Mouse (Mus musculus) liver, adult 2 months (tissue): ENCODE data around the gene Hamp2. TPM values are rescaled to one million over a fixed set of nuclear protein-coding genes. Genes with fewer than 3 reads are reported as not detected.

ENCODE experiments used
- DNase-seq: peaks from one replicate; pipeline ENCODE4 v3.0.0-alpha.2; 2011; ENCODE audit warnings: low read depth, low spot score; ENCODE audit errors: extremely low read depth
- H3K27ac ChIP-seq: fragments of 200-500 bp; replicated peaks from 2 replicates; pipeline ENCODE4 v1.5.1; 2012; ENCODE audit warnings: low read depth, mild to moderate bottlenecking, control low read depth, inconsistent platforms, low read length; ENCODE audit not compliant: insufficient read depth
- H3K27me3 ChIP-seq: fragments of 200-500 bp; 2 replicates; pipeline ENCODE4 v1.6.1; 2012; ENCODE audit warnings: mild to moderate bottlenecking, moderate library complexity, low read length, inconsistent platforms; ENCODE audit not compliant: control insufficient read depth, insufficient read depth
- H3K36me3 ChIP-seq: fragments of 200-500 bp; 2 replicates; pipeline ENCODE4 v1.6.1; 2012; ENCODE audit warnings: low read length, inconsistent platforms; ENCODE audit not compliant: control insufficient read depth, insufficient read depth
- H3K4me1 ChIP-seq: fragments of 200-500 bp; 2 replicates; pipeline ENCODE4 v1.6.1; 2011; ENCODE audit warnings: low read length; ENCODE audit not compliant: control insufficient read depth, insufficient read depth
- H3K4me3 ChIP-seq: fragments of 200-500 bp; 2 replicates; pipeline ENCODE4 v1.5.1; 2011; ENCODE audit warnings: low read depth, mild to moderate bottlenecking, control low read depth, low read length, moderate library complexity; ENCODE audit not compliant: insufficient read depth
- H3K79me2 ChIP-seq: fragments of 200-500 bp; 2 replicates; pipeline ENCODE4 v1.6.1; 2012; ENCODE audit warnings: inconsistent platforms, mild to moderate bottlenecking, low read length, moderate library complexity; ENCODE audit not compliant: control insufficient read depth, insufficient read depth
- H3K9ac ChIP-seq: fragments of 200-500 bp; 2 replicates; pipeline ENCODE4 v1.6.1; 2012; ENCODE audit warnings: low read depth, mild to moderate bottlenecking, control low read depth, inconsistent platforms, low read length
- CTCF ChIP-seq: fragments of 200-500 bp; IDR thresholded peaks from 2 replicates; pipeline ENCODE4 v1.5.1; 2011; ENCODE audit warnings: low read depth, low read length, control low read depth
- POLR2A ChIP-seq: fragments of 200-500 bp; IDR thresholded peaks from 2 replicates; pipeline ENCODE4 v1.6.1; 2011; ENCODE audit warnings: low read length, control low read depth; ENCODE audit not compliant: insufficient read depth; ENCODE audit errors: extremely low read depth
- WGBS: fragments of 180-500 bp; shearing (Covaris S2); methylation state at CpG from one replicate; pipeline ENCODE4 v1.1.7; 2018; 5-methylcytosine and 5-hydroxymethylcytosine counted together
- polyA plus RNA-seq: library from polyadenylated mRNA; depleted of rRNA; stranded (reverse); fragments of >200 nt; gene quantifications from 2 replicates; pipeline ENCODE4 v1.2.3, GENCODE M21; 2012
- total RNA-seq: library from RNA; depleted of rRNA; stranded (reverse); fragments of >200 nt; gene quantifications from 2 replicates; pipeline ENCODE4 v1.2.3, GENCODE M21; 2014

Hamp2 gene
- total and polyA plus RNA-seq, 2 experiments: 548 to 9,385 TPM

GRCm38 (mm10) chr7:30891746-30892145 is 32.7 kb downstream of the Hamp2 start:
- no peak overlapping the region for H3K9ac ChIP-seq
- H3K79me2 ChIP-seq: no peaks in the 10 kb centered on the region
- no peaks in the 10 kb centered on the region for H3K36me3 ChIP-seq
- TF ChIP-seq POLR2A (no peak), CTCF (no peak)
- DNase-seq: no peak
- no peak overlapping the region for H3K27ac ChIP-seq
- 90% methylated on average over 9 of the region's 9 CpGs for WGBS
- no peaks in the 10 kb centered on the region for H3K27me3 ChIP-seq
- H3K4me1 ChIP-seq: peaks cover 13% of the 10 kb centered on the region; the same call in 1 of the 2 replicates
- H3K4me3 ChIP-seq: no peak overlapping the region

- no peak overlapping the region for H3K4me3 ChIP-seq
- no peaks in the 10 kb centered on the region for H3K27me3 ChIP-seq
- TF ChIP-seq CTCF: no peak
- TF ChIP-seq POLR2A: no peak
- peaks cover 11% of the 10 kb centered on the region; the same call in 1 of the 2 replicates for H3K4me1 ChIP-seq
- peak; percentile 16 for DNase-seq
- 12% methylated on average over 2 of the region's 2 CpGs for WGBS
- H3K9ac ChIP-seq: no peak overlapping the region
- H3K36me3 ChIP-seq: no peaks in the 10 kb centered on the region
- no peaks in the 10 kb centered on the region for H3K79me2 ChIP-seq
- no peak overlapping the region for H3K27ac ChIP-seq
Measured at GRCm38 (mm10) chr7:30890681-30891080, 33.8 kb downstream of the Hamp2 start.

- Histone ChIP-seq H3K9ac (no peak overlapping the region), H3K4me3 (no peak overlapping the region), H3K79me2 (no peaks in the 10 kb centered on the region), H3K36me3 (no peaks in the 10 kb centered on the region), H3K27ac (no peak overlapping the region), H3K27me3 (no peaks in the 10 kb centered on the region), H3K4me1 (0 out of 2 replicates have a peak, but pooled peaks cover 3% of the 10 kb centered on the region)
- no peak for DNase-seq
- 88% methylated on average over 7 of the region's 7 CpGs for WGBS
- no peak for TF ChIP-seq POLR2A
- no peak for TF ChIP-seq CTCF
Measured at GRCm38 (mm10) chr7:30888786-30889185, 35.7 kb downstream of the Hamp2 start.

- Histone ChIP-seq H3K36me3 (no peaks in the 10 kb centered on the region), H3K27me3 (no peaks in the 10 kb centered on the region), H3K27ac (no peak overlapping the region), H3K4me3 (no peak overlapping the region), H3K9ac (no peak overlapping the region), H3K79me2 (no peaks in the 10 kb centered on the region), H3K4me1 (0 out of 2 replicates have a peak, but pooled peaks cover 3% of the 10 kb centered on the region)
- WGBS: 87% methylated on average over 14 of the region's 14 CpGs
- DNase-seq: no peak
- no peak for TF ChIP-seq POLR2A
- TF ChIP-seq CTCF: no peak
Measured at GRCm38 (mm10) chr7:30887568-30888188, 36.8 kb downstream of the Hamp2 start.

GRCm38 (mm10) chr7:30886852-30887251 is 37.6 kb downstream of the Hamp2 start:
- H3K36me3 ChIP-seq: no peaks in the 10 kb centered on the region
- no peaks in the 10 kb centered on the region for H3K79me2 ChIP-seq
- 90% methylated on average over 4 of the region's 4 CpGs for WGBS
- no peak overlapping the region for H3K4me3 ChIP-seq
- H3K27me3 ChIP-seq: no peaks in the 10 kb centered on the region
- H3K9ac ChIP-seq: no peak overlapping the region
- no peak overlapping the region for H3K27ac ChIP-seq
- TF ChIP-seq POLR2A: no peak
- no peak for TF ChIP-seq CTCF
- 0 out of 2 replicates have a peak, but pooled peaks cover 3% of the 10 kb centered on the region for H3K4me1 ChIP-seq
- no peak for DNase-seq

- no peak overlapping the region for H3K27ac ChIP-seq
- no peak for TF ChIP-seq POLR2A
- no peak for TF ChIP-seq CTCF
- H3K27me3 ChIP-seq: no peaks in the 10 kb centered on the region
- H3K4me1 ChIP-seq: no peaks in the 10 kb centered on the region
- no peaks in the 10 kb centered on the region for H3K36me3 ChIP-seq
- no peak overlapping the region for H3K4me3 ChIP-seq
- H3K9ac ChIP-seq: no peak overlapping the region
- DNase-seq: no peak
- H3K79me2 ChIP-seq: no peaks in the 10 kb centered on the region
Measured at GRCm38 (mm10) chr7:30884047-30884446, 40.4 kb downstream of the Hamp2 start.
